Mouse (Mus musculus): ENCODE results near the gene Gm20388.
"Not testable (repeated sequence)": the region's sequence is repeated elsewhere in the genome, so short reads cannot be mapped to it uniquely, and the experiment has no call there.

Gm20388 gene

DNA sequence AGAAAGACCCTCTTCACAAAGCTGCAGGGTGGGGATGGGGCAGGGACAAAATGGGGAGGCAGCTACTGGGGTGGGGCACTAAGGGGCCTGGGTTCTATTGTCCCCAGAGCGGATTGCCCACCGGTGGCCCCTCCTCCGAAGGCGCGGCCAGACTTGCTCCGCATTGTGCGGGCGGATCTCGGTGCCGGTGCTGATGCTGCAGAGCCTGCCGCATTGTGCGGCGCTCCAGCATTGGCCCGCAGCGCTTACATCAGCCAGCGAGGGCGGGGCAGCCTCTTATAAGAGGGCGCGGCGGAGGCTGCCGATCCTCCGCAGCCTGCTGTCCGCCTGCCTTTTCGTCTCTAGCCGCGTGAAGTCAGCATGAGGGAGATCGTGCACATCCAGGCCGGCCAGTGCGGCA is 3500.6 kb downstream of the Gm20388 start, which contains the start of gene Tubb3:
TSS of gene Tubb3 (plus strand) at position 179 of the 400 bp plus-strand sequence.
- peak in 1 of 2 experiments; percentile 37 for DNase-seq (ENCODE audit: low spot score in 2 of 2)

DNA sequence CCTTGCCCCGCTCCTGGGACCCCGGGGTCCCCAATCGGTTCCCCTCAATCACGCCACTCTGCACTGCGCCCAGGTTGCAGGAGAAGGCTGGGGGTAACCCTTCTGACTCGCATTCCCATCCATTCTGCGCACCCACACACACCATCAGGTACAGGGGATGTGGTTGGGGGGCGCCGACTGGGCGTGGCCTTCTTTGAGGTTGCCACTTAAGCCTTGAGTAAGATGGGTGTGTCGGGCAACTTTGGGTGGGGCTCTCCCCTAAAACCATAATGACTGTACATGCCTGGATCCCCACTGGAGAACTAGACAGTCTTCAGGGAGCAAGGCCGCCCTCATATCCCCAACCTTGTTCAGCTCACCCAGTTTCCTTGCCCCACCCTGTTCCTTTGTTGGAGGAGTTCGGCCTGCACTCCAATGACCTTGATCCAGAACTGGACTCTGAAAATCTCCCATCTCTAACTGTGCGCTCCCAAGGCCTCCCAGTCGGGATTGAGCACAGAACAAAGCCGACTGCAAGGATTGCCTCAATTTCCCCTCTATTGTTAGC is 3501.2 kb downstream of the Gm20388 start:
- no peak for DNase-seq (ENCODE audit: low spot score in 2 of 2)

DNA sequence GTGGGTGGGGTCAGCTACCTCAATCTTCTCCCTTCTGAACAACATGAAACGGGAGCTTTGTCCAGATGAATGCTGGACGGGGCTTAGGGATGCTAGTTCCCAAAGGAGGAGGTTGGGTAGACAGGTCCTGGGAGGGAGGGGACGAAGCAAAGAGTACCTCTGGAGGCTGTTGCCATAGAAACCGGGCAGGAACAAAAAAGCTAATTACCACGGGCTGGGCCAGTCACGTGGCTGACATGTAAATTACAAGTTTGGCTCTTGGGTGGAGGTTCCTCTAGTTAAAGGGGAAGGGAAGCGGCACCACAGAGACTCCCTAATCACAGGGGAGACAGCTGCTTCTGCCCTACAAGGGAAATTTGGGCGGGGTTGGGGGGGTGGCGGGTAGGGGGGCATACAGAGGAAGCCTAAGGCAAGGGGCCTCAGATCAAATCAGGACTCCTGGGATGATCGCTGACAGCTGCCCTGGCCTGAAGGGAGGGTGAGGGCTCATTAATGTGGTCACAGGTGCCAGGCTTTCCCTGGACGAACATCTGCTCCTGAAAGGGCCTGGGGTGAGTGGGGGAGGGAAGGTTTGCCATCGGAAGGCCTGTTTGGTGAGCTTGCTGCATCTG is 3502.0 kb downstream of the Gm20388 start:
- DNase-seq (ENCODE audit: low spot score in 2 of 2): no peak

DNA sequence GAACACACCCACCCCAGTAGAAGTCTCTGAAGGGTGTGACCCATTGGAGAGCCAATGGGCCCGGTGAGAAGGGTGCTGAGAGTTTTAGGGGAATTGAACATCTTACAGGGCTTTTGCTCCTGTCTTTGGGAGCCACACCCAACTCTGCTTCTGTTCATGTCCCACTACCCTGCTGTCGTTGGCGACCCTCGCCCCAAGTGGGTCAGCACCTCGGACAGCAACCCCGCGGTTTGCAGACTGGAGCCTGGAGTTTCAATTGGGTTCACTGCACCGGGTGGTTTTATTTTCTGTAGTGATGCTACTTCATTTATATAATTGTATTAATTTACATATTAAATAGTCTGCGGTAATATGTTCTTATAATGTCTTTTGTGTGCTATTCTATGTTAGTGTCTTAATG is 3503.6 kb downstream of the Gm20388 start:
- no peak for DNase-seq (ENCODE audit: low spot score in 2 of 2)

DNA sequence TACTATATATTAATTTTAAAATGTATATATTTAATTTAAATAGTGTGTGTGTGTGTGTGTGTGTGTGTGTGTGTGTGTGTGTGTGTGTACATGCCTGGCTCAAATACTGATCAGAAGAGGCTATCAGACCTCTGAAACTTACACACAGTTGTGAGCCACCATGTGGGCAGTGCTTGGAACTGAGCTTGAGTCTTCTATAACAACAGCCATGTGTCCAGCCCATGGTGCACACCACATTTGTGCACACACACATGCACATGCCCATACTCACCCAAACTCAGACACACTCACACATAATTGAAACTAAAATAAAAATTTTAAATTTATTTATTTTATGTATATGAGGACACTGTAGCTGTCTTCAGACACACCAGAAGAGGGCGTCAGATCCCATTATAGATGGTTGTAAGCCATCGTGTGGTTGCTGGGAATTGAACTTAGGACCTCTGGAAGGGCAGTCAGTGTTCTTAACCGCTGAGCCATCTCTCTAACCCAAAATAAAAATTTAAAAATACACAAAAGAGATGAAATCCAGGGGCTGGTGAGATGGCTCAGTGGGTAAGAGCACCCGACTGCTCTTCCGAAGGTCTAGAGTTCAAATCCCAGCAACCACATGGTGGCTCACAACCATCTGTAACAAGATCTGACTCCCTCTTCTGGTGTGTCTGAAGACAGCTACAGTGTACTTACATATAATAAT is 3504.5 kb downstream of the Gm20388 start:
- DNase-seq (ENCODE audit: low spot score in 2 of 2): not testable (repeated sequence)

DNA sequence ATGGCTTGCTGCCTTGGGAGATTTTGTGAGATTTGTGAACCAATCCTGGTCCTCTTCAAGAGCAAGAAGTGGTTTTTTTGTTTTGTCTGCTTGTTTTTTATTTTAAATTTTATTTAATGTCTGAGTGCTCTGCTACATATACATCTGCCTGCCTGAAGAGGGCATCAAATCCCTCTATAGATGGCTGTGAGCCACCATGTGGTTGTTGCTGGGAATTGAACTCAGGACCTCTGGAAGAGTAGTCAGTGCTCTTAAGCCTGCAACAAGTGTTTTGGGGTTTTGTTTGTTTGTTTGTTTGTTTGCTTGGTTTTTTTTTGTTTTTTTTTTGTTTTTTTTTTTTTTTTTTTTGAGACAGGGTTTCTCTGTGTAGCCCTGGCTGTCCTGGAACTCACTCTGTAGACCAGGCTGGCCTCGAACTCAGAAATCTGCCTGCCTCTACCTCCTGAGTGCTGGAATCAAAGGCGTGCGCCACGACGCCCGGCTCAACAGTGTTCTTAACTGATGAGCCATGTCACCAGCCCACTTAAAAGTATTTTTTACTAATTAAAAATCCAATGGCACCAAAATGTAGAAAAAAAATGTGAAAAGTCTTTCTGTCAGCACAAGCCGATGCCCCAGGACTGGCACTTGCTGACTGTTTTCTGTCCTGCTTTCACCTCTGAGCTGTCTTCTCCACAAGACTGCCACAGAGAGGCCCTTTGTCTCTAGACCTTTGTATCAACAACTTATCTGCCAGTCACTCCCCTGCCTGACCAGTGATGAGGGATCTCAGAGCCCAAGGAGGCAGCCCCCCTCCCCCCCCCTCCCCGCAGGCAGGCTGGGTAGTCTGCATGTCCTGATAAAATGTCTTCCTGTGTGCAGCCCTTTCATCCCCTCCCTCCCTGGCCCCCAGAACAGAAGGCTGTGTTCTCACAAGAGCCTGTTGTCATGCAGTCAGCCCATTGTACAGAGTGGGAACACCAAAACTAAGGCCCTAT is 3505.6 kb downstream of the Gm20388 start:
- no peak for DNase-seq (ENCODE audit: low spot score in 2 of 2)

DNA sequence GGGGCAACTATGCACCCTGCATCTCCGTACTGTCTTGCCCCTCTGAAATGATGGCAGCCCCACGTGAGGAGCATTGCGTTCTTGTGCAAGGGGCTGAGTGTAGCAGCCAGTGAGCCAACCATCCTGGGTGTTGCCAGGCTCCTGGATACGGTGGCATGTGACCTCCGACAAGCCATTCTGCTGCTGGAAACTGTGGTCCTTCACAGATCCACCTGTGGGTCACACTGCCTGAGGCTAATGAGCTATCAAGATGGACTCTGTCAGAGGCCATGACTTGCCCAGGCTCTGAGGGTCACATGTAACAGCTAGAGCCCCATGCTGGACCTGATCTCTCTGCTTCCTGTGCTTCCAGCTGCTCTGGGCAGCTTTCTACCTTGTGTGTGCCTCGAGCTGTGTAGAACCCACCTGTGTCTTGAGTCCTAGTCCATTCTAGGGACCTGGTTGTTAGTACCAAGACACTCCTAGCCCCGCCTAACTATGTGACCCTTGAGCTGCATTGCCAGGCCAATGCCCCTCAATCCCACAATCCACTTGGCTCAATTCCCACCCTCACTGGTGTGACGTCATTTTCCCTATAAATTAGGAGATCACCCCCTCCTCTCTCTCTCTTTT is 3506.4 kb downstream of the Gm20388 start:
- DNase-seq (ENCODE audit: low spot score in 2 of 2): no peak

DNA sequence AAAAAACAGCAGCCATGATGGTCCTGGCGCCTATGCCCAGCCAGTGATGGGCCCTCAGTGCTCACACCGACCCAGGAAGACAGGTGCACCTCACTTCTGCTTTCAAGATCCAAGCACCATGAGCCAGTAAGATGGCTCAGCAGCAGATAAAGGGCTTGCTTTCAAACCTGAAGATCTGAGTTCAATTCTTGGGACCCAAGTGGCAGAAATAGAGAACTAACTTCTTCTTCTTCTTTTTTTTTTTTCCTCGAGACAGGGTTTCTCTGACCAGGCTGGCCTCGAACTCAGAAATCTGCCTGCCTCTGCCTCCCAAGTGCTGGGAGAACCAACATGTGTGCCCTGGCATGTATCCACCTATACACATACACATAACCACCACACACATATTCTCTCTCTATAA is 3509.1 kb downstream of the Gm20388 start:
- DNase-seq (ENCODE audit: low spot score in 2 of 2): no peak

DNA sequence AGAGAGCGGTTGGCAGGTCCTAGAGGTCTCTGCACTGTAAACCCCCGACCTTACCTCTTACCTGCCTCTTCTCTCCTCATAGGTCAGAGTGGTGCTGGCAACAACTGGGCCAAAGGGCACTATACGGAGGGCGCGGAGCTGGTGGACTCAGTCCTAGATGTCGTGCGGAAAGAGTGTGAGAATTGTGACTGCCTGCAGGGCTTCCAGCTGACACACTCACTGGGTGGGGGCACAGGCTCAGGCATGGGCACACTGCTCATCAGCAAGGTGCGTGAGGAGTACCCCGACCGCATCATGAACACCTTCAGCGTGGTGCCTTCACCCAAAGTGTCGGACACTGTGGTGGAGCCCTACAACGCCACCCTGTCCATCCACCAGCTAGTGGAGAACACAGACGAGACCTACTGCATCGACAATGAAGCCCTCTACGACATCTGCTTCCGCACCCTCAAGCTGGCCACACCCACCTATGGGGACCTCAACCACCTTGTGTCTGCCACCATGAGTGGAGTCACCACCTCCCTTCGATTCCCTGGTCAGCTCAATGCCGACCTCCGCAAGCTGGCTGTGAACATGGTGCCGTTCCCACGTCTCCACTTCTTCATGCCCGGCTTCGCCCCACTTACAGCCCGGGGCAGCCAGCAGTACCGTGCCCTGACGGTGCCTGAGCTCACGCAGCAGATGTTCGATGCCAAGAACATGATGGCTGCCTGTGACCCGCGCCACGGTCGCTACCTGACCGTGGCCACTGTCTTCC is 3510.1 kb downstream of the Gm20388 start:
- DNase-seq (ENCODE audit: low spot score in 2 of 2): no peak

DNA sequence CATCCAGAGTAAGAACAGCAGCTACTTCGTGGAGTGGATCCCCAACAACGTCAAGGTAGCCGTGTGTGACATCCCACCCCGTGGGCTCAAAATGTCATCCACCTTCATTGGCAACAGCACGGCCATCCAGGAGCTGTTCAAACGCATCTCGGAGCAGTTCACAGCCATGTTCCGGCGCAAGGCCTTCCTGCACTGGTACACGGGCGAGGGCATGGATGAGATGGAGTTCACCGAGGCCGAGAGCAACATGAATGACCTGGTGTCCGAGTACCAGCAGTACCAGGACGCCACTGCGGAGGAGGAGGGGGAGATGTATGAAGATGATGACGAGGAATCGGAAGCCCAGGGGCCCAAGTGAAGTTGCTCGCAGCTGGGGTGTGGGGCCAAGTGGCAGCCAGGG is 3510.7 kb downstream of the Gm20388 start:
- DNase-seq (ENCODE audit: low spot score in 2 of 2): no peak

DNA sequence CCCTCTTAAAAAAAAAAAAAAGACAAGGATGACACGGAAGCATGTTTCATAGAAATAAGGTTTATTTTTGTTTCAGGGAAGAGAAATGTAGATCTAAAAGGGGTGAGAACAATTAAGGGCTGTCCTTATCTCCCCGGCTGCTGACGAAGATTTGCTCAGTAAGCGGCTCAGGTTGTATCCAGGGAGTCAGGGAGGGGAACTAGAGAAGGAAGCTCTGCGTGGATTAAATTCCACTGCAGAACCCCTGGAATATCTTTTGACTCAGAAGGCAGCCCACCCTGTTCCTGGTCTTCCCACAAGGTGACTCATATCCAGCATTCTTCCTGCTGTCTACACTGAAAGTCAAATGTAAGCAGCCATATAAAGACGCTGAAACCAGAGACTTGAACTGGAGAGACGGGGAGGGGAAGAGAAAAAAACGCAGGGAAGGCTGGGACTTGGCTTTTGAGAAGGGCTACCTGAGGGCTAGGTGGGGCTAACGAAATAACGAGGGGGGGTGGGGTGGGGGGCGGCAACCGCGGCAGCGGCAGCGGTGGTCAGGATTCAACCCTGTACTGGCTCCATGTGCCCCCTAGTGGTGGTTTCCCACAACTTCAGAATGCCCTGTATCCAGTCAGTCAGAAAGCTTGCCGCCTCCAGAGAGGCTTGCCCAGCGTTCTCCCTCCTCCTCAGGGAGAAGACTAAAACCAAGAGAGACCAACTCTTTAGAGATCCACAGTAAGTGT is 3511.6 kb downstream of the Gm20388 start:
- DNase-seq (ENCODE audit: low spot score in 2 of 2): peak in 1 of 2 experiments; percentile 57

DNA sequence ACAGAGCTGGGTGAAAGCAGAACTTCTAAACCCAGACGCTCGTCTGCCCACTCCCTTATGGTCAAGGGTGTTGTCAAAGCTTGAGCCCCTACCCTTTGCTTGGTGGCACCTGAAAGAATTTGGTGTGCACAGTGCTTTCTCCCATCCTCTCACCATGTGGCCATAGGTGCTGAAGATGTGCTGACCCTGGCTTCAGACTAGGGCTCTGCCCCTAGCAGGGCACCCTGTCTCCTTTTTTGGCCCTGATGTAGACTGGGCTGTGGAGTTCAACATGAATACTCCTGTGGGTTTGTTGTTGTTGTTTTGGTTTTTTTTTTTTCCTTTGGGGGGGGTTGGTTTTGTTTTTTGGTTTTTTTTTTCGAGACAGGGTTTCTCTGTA is 3512.1 kb downstream of the Gm20388 start:
- no peak for DNase-seq (ENCODE audit: low spot score in 2 of 2)

DNA sequence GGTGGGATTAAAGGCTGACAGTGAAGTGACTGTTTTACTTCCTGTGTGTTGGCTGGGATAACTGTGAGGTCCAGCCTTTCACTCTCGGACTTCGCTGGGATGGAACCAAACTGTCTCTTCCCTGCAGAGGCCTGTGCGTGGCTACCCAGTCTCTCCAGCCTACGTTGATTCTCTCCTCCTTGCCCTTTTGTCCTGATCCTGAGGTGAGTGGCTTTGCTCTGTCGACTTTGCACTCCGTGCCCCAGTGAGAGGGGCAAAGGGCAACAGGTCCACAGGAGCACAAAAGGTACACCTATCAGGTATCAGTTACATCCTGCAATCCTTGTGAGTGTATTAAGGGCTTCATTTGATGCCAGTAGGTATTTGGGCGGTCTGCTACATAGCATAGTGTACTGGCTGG is 3512.8 kb downstream of the Gm20388 start, which contains the start of gene Def8:
TSS of gene Def8 (plus strand) at position 87 of the 400 bp plus-strand sequence.
- no peak for DNase-seq (ENCODE audit: low spot score in 2 of 2)

DNA sequence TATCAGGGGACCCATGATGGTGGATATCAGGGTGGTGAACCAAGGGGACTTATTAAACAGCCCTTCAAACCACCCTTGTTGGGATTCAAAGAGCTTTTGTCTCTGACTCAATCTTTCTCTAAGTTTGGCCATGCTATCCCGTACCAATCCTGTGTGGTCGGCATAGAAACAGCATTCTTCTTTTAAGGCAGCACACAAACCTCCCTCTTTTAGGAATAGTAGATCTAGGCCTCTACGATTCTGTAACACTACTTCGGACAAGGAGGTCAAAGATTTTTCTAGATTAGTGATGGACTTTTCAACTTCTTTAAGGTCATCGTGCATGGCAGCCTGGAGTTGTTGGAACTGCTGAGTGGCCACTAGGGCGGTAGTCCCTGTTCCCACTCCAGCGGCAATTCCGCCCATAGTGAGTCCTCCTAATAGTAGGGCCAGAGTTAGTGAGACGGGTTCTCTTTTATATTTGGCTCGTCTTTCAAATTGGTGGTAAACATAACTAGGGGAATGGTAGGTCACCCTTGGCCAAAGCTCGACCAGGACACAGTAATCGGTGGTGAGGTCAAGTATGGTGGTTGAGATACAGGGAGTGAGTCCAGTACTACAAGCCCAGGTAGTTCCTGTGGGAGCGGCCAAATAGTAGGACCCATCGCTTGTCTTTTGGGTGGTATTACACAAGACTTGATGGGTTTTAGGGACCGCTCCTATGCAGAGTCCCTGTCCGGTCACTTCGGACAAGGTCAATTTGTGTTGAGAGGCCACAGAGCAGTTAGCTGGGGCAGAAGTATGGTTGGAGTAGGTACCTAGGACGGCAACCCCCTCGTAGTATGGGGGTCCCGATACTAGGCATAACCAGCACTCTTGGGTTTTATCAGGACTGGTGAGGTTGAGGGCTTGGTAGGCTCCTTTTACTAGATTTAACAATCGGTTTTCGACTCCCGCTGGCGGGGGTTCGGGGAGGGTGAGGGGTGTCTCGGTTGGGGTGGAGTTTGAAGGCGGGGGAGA is 3516.2 kb downstream of the Gm20388 start:
- DNase-seq (ENCODE audit: low spot score in 2 of 2): no peak

DNA sequence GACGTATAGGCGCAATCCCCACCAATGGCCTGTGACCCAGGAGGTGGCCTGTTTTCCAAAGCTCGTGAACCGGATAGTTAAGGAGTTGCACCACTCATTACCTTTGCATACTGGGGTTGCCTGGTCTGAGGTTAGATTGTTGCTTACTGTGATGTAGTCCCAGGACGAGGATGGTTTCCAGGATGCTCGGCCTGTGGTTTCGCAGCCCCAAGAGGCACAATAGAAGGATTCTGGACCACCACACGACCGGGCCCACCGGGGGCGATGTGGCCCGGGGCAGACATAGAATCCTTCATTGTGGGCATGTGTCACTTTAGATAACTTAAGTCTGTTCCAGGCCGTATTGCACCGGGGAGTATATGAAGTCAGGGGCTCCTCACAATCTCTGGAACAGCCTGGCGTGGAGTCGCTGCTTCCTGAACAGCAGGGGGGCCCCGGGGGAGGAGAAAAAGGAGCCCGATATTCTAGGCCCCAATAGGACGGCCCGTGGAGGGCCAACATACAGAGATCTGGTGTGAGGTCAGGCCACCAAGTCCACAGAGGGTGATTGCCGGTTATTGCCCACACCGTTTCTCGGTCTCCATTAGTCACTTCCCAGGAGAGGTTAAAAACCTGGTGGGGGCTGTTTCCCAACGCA is 3517.1 kb downstream of the Gm20388 start:
- no peak for DNase-seq (ENCODE audit: low spot score in 2 of 2)

DNA sequence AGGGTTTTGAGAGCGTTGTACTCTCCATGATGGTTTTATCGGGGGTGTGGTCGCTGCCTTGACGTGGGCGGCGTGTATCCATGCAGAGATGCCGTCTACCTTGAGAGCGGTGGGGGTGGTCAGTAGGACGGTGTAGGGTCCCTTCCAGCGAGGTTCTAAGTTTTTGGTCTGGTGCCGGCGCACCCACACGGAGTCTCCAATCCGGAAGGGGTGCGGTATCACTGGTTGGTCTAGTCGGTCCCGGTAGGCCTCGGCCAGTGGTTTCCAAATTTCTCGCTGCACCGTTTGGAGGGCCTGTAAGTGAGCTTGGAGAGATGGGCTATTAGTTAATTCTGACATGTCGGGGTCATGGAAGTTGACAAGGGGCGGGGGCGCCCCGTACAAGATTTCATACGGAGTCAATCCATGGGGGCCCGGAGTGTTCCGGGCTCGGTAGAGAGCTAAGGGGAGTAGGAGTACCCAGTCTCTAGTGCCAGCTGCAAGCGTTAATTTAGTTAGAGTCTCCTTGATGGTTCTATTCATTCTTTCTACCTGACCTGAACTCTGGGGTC is 3517.8 kb downstream of the Gm20388 start:
- no peak for DNase-seq (ENCODE audit: low spot score in 2 of 2)

DNA sequence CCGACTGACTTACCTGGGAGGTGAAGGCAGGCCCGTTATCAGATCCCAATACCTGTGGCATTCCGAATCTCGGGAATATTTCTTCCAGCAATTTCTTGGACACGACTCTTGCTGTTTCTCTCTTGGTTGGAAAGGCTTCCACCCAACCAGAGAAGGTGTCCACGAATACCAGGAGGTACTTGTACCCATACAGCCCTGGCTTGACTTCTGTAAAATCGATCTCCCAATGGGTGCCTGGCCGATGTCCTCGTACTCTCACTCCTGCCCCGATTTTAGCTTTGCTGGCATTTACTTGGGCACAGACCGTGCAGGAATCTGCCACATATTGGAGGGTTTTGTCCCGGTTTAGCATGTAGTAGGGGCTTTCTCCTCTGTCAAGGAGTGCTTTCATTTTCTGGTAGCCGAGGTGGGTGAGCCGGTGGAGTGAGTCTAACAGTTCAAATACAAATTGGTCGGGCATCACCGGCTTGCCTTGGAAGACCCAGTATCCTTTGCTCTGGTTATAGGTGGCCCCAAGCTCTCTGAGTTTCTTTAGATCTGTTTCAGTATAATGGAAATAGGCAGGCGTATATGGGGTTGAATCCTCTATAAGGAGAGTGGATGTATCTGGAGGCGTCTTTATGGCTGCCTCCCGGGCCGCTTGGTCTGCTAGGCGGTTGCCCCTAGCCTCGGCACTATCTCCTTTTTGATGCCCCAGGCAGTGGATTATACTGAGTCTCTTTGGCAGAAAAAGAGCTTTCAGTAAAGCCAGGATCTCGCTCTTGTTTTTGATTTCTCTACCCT is 3518.5 kb downstream of the Gm20388 start:
- DNase-seq (ENCODE audit: low spot score in 2 of 2): no peak

DNA sequence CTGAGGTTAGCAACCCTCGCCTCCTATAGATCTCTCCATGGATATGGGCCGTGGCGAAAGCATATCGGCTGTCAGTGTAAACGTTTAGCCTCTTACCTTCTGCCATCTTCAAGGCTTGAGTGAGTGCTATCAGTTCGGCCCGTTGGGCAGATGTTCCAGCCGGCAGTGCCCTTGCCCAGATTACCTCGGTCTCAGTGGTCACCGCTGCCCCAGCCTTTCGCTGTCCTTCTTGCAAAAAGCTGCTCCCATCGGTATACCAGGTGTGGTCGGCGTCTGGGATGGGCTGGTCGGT is 3519.0 kb downstream of the Gm20388 start:
- DNase-seq (ENCODE audit: low spot score in 2 of 2): not testable (repeated sequence)

All from heart, adult 9 months (tissue).